Mouse (Mus musculus) olfactory bulb, adult 2 months (tissue): ENCODE measurements around the gene Stx8. TPM values are rescaled to one million over a fixed set of nuclear protein-coding genes. Genes with fewer than 3 reads are reported as not detected.

ENCODE experiments used
- H3K27ac ChIP-seq: fragments of 200-500 bp; 2 replicates; pipeline ENCODE4 v1.5.1; 2012; ENCODE audit warnings: low read depth, low read length; ENCODE audit not compliant: insufficient read depth
- H3K4me1 ChIP-seq: fragments of 200-500 bp; 2 replicates; pipeline ENCODE4 v1.6.1; 2012; ENCODE audit warnings: low read length; ENCODE audit not compliant: control insufficient read depth, insufficient read depth
- H3K4me3 ChIP-seq: fragments of 200-500 bp; 2 replicates; pipeline ENCODE4 v1.5.1; 2012; ENCODE audit warnings: mild to moderate bottlenecking, low read depth, low read length, moderate library complexity; ENCODE audit not compliant: insufficient read depth
- CTCF ChIP-seq: fragments of 200-500 bp; IDR thresholded peaks from 2 replicates; pipeline ENCODE4 v1.5.1; 2012; ENCODE audit warnings: low read depth, mild to moderate bottlenecking, low read length, moderate library complexity; ENCODE audit not compliant: insufficient read depth
- POLR2A ChIP-seq: fragments of 200-500 bp; IDR thresholded peaks from 2 replicates; pipeline ENCODE4 v1.6.1; 2012; ENCODE audit warnings: mild to moderate bottlenecking, low read depth, low read length, moderate library complexity; ENCODE audit not compliant: insufficient read depth
- WGBS: fragments of 180-500 bp; shearing (Covaris S2); methylation state at CpG from one replicate; pipeline ENCODE4 v1.1.7; 2018; 5-methylcytosine and 5-hydroxymethylcytosine counted together
- polyA plus RNA-seq: library from polyadenylated mRNA; stranded (reverse); fragments of >200 nt; gene quantifications from 2 replicates; pipeline ENCODE4 v1.2.4, GENCODE M21; 2012; ENCODE audit warnings: low replicate concordance; ENCODE audit not compliant: missing spikeins, insufficient read depth, insufficient read length

Gene Stx8
- polyA plus RNA-seq, 1 experiment, result not detected

GRCm38 (mm10) chr11:68134494-68134893 is 168.5 kb downstream of the Stx8 start:
- H3K4me1 ChIP-seq, result peaks cover 11% of the 10 kb centered on the region; the same call in 1 of the 2 replicates
- TF ChIP-seq POLR2A (no peak), CTCF (no peak)
- whole genome bisulfite sequencing, result 86% methylated on average over 7 of the region's 7 CpGs
- no peak overlapping the region for H3K27ac ChIP-seq
- H3K4me3 ChIP-seq, result no peak overlapping the region

DNA sequence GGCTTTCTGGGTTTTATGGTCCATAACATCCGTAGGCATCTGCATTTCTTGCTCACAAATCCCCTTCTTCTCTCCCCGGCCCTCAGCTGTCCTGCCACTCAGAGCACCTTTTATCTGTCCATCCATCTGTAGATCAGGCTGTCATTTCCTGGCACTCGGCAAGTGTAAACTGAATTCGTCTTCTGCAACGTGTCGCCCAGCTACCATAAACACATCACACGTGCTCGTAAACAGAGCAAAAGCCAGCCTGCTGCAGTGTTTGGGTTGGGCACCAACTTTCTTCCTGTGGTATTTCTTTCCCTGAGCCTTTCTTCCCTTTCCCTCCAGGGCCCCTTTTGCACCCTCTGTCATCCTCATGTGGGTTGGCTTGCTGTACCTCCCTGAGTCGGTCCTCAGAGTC is 169.4 kb downstream of the Stx8 start:
- H3K4me3 ChIP-seq, result no peak overlapping the region
- H3K4me1 ChIP-seq, result peaks cover 11% of the 10 kb centered on the region; the same call in 1 of the 2 replicates
- 87% methylated on average over 9 of the region's 9 CpGs for WGBS
- no peak overlapping the region for H3K27ac ChIP-seq
- TF ChIP-seq POLR2A (no peak), CTCF (no peak)

GRCm38 (mm10) chr11:68136687-68137086 is 170.7 kb downstream of the Stx8 start:
- Histone ChIP-seq H3K4me1 (peaks cover 11% of the 10 kb centered on the region; the same call in 1 of the 2 replicates), H3K27ac (no peak overlapping the region), H3K4me3 (no peak overlapping the region)
- WGBS, result 93% methylated on average over 8 of the region's 8 CpGs
- TF ChIP-seq POLR2A (no peak), CTCF (no peak)

GRCm38 (mm10) chr11:68142296-68142695 is 176.3 kb downstream of the Stx8 start:
- peaks cover 13% of the 10 kb centered on the region for H3K4me1 ChIP-seq
- 86% methylated on average over 8 of the region's 8 CpGs for WGBS
- no peak overlapping the region for H3K4me3 ChIP-seq
- H3K27ac ChIP-seq, result no peak overlapping the region
- no peak for TF ChIP-seq POLR2A
- no peak for TF ChIP-seq CTCF

GRCm38 (mm10) chr11:68144235-68145065 is 178.5 kb downstream of the Stx8 start:
- no peak overlapping the region for H3K4me3 ChIP-seq
- WGBS, result 74% methylated on average over 13 of the region's 13 CpGs
- no peak overlapping the region for H3K27ac ChIP-seq
- no peak for TF ChIP-seq CTCF
- no peak for TF ChIP-seq POLR2A
- H3K4me1 ChIP-seq, result peaks cover 13% of the 10 kb centered on the region

DNA sequence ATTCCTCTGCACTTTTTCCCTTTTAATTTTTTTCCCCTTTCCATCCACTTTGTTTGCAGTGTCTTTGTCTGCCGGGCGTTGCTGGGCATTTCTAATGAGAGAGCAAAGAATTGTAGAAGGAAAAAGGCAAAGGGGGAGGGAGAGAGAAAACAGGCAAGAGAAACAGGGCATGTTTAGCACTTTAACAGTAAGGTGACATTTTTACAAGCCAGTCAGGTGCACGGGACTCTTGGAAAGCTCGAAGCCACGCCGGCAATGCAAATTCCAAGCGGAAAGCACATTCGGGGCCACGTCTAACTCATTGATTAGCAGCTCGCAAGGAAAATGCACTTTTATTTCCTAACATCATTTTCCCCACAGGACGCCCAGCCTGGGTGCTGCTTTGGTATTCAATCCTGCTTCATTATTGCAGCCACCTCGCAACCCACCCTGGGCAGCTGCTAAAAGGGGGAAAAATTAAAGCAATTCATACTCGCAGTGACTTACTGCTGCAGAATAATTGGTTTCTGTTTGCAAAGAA is 179.1 kb downstream of the Stx8 start:
- TF ChIP-seq CTCF, result no peak
- no peak for TF ChIP-seq POLR2A
- 68% methylated on average over 13 of the region's 13 CpGs for WGBS
- H3K4me3 ChIP-seq, result no peak overlapping the region

GRCm38 (mm10) chr11:68145586-68146455 is 179.8 kb downstream of the Stx8 start:
- Histone ChIP-seq H3K4me3 (no peak overlapping the region), H3K27ac (no peak overlapping the region), H3K4me1 (peaks cover 16% of the 10 kb centered on the region)
- TF ChIP-seq POLR2A (no peak), CTCF (no peak)
- WGBS, result 64% methylated on average over 17 of the region's 17 CpGs

More for the DNA sequence above, 179.1 kb downstream of the Stx8 start:
- Histone ChIP-seq H3K27ac (no peak overlapping the region), H3K4me1 (peaks cover 13% of the 10 kb centered on the region)

GRCm38 (mm10) chr11:68146456-68146851 is 180.5 kb downstream of the Stx8 start:
- 76% methylated on average over 4 of the region's 4 CpGs for WGBS
- Histone ChIP-seq H3K4me3 (no peak overlapping the region), H3K27ac (no peak overlapping the region), H3K4me1 (peaks cover 19% of the 10 kb centered on the region)
- no peak for TF ChIP-seq POLR2A
- no peak for TF ChIP-seq CTCF
